Comparison of ENCODE assay signal across 8 mouse cellular contexts in genomic region chr6:38551989-38552635, GRCm38 (mm10). TPM values are rescaled to one million over a fixed set of nuclear protein-coding genes. Genes with fewer than 3 reads are reported as not detected.
A peak's percentile ranks its signal among the peaks of the same experiment; 100 is the strongest.
DNase-seq lines count a peak whose midpoint lies in the region; ATAC-seq and TF ChIP-seq lines count a peak whose summit lies in the region.

No protein-coding gene starts in this region.

- peaks cover 37% of the 10 kb centered on the region for H3K79me2 ChIP-seq in MEL (ENCODE audit: control insufficient read depth, insufficient read depth, low read length, poor library complexity)

- H3K36me3 ChIP-seq in MEL (ENCODE audit: control insufficient read depth in 1 of 2, insufficient read depth in 2 of 2, low read length in 2 of 2), result peaks cover 29 to 36% of the 10 kb centered on the region in 2 experiments
- H3K36me3 ChIP-seq in forebrain, postnatal 0 days (ENCODE audit: insufficient read depth), result no peaks in the 10 kb centered on the region
- no peaks in the 10 kb centered on the region for H3K36me3 ChIP-seq in lung, embryonic 16.5 days (ENCODE audit: control insufficient read depth, insufficient read depth, low read length)

- peak; percentile 93 for ATAC-seq in forebrain, postnatal 0 days
- peak; percentile 95 for ATAC-seq in lung, embryonic 16.5 days (ENCODE audit: low read depth)

- no peaks in the 10 kb centered on the region for H3K9me3 ChIP-seq in MEL (replicated peaks; ENCODE audit: insufficient read depth, low read length)
- no peaks in the 10 kb centered on the region for H3K9me3 ChIP-seq in forebrain, postnatal 0 days (ENCODE audit: low read length)
- H3K9me3 ChIP-seq in lung, embryonic 16.5 days (ENCODE audit: control insufficient read depth, low read length), result no peaks in the 10 kb centered on the region

- peak; percentile 100 for DNase-seq in MEL (ENCODE audit: low read depth, low spot score)
- peak; percentile 98 to 99 for DNase-seq in cerebellum, adult 2 months
- peak; percentile 98 for DNase-seq in forebrain, postnatal 0 days
- DNase-seq in heart, postnatal 4 days, result peak; percentile 99
- DNase-seq in layer of hippocampus, adult 9-10 months (ENCODE audit: low spot score), result peak; percentile 87
- peak; percentile 97 for DNase-seq in ovary, postnatal 10 days (ENCODE audit: low spot score)
- peak; percentile 96 to 98 for DNase-seq in thymus, postnatal 10 days (ENCODE audit: low spot score in 2 of 2)

- WGBS in cerebellum, adult 2 months, result under 1% methylated on average over 32 of the region's 32 CpGs
- whole genome bisulfite sequencing in forebrain, postnatal 0 days, result 1% methylated on average over 32 of the region's 32 CpGs
- WGBS in lung, embryonic 16.5 days, result under 1% methylated on average over 32 of the region's 32 CpGs

- H3K4me2 ChIP-seq in forebrain, postnatal 0 days (ENCODE audit: low read depth), result peak overlapping the region; percentile 47
- peak overlapping the region; percentile 67 for H3K4me2 ChIP-seq in lung, embryonic 16.5 days (ENCODE audit: low read depth, low read length)

- H3K27ac ChIP-seq in MEL (ENCODE audit: control insufficient read depth, low read depth, low read length), result peak overlapping the region; percentile 76
- H3K27ac ChIP-seq in cerebellum, adult 2 months (ENCODE audit: insufficient read depth, low read length), result peak overlapping the region; percentile 6; the same call in 1 of the 2 replicates
- H3K27ac ChIP-seq in forebrain, postnatal 0 days (ENCODE audit: low read depth, low read length), result peak overlapping the region; percentile 99
- peak overlapping the region; percentile 99 for H3K27ac ChIP-seq in lung, embryonic 16.5 days (ENCODE audit: low read length)

- H3K27me3 ChIP-seq in MEL (ENCODE audit: control insufficient read depth in 1 of 2, insufficient read depth in 2 of 2, low read length in 2 of 2), result no peaks in the 10 kb centered on the region
- H3K27me3 ChIP-seq in cerebellum, adult 2 months (ENCODE audit: control insufficient read depth, insufficient read depth, low read length), result no peaks in the 10 kb centered on the region
- H3K27me3 ChIP-seq in forebrain, postnatal 0 days (ENCODE audit: insufficient read depth, low read length), result no peaks in the 10 kb centered on the region
- no peaks in the 10 kb centered on the region for H3K27me3 ChIP-seq in lung, embryonic 16.5 days (ENCODE audit: control insufficient read depth, insufficient read depth, low read depth, low read length)

- peaks cover 12 to 21% of the 10 kb centered on the region in 2 experiments for H3K4me1 ChIP-seq in MEL (ENCODE audit: control insufficient read depth in 1 of 2, insufficient read depth in 2 of 2, low read length in 2 of 2)
- peaks cover 7% of the 10 kb centered on the region for H3K4me1 ChIP-seq in cerebellum, adult 2 months (ENCODE audit: control insufficient read depth, insufficient read depth, low read length)
- H3K4me1 ChIP-seq in forebrain, postnatal 0 days (ENCODE audit: insufficient read depth), result 0 out of 2 replicates have a peak, but pooled peaks cover 5% of the 10 kb centered on the region
- H3K4me1 ChIP-seq in lung, embryonic 16.5 days (replicated peaks; ENCODE audit: control insufficient read depth, insufficient read depth, low read length), result peaks cover 15% of the 10 kb centered on the region

- H3K9ac ChIP-seq in MEL (ENCODE audit: control insufficient read depth, low read depth, low read length, poor library complexity, severe bottlenecking), result peak overlapping the region; percentile 80
- peak overlapping the region; percentile 85 for H3K9ac ChIP-seq in forebrain, postnatal 0 days
- peak overlapping the region; percentile 93 for H3K9ac ChIP-seq in lung, embryonic 16.5 days (ENCODE audit: low read length)

- H3K4me3 ChIP-seq in MEL (ENCODE audit: control insufficient read depth in 1 of 2, insufficient read depth in 1 of 2, low read depth in 2 of 2, low read length in 2 of 2), result peak overlapping the region; percentile 73 to 92
- H3K4me3 ChIP-seq in cerebellum, adult 2 months (replicated peaks; ENCODE audit: insufficient read depth, low read depth, low read length), result peak overlapping the region; percentile 77
- H3K4me3 ChIP-seq in forebrain, postnatal 0 days (ENCODE audit: low read depth, low read length), result peak overlapping the region; percentile 78
- peak overlapping the region; percentile 72 for H3K4me3 ChIP-seq in lung, embryonic 16.5 days (ENCODE audit: low read length)

- TF ChIP-seq RAD21 in MEL (IDR thresholded peaks at IDR 0.05; ENCODE audit: low read depth, low read length), result no peak

- TF ChIP-seq POLR2A in MEL (IDR thresholded peaks at IDR 0.05; ENCODE audit: control insufficient read depth in 1 of 2, insufficient read depth in 1 of 2, low read depth in 1 of 2, low read length in 2 of 2, poor library complexity in 1 of 2), result peak in 1 of 2 experiments; percentile 29; a peak in 1 of 4 replicates
- TF ChIP-seq POLR2A in cerebellum, adult 2 months (IDR thresholded peaks at IDR 0.05; ENCODE audit: borderline replicate concordance, insufficient read depth, low read length), result no peak

- TF ChIP-seq EP300 in MEL (IDR thresholded peaks at IDR 0.05; ENCODE audit: low read depth in 1 of 2, low read length in 2 of 2), result no peak

- TF ChIP-seq CTCF in MEL (IDR thresholded peaks at IDR 0.05 in 2 of 3, conservative IDR thresholded peaks at IDR 0.05 in 1 of 3; ENCODE audit: control insufficient read depth in 1 of 3, insufficient read depth in 1 of 3, low read depth in 2 of 3, low read length in 3 of 3, poor library complexity in 1 of 3, severe bottlenecking in 1 of 3), result no peak
- no peak for TF ChIP-seq CTCF in cerebellum, adult 2 months (IDR thresholded peaks at IDR 0.05; ENCODE audit: borderline replicate concordance, insufficient read depth, low read depth, low read length)
- TF ChIP-seq CTCF in forebrain, postnatal 0 days (IDR thresholded peaks at IDR 0.05; ENCODE audit: low read depth), result no peak

TF ChIP-seq in MEL, 35 proteins besides CTCF, POLR2A, EP300 and RAD21 (continues in another document):
- no peak for TF ChIP-seq USF2 (IDR thresholded peaks at IDR 0.05; ENCODE audit: borderline replicate concordance in 1 of 2, insufficient read depth in 1 of 2, low read depth in 1 of 2, low read length in 2 of 2)
- TF ChIP-seq ZNF384 (IDR thresholded peaks at IDR 0.05; ENCODE audit: low read depth, low read length), result peak; percentile 91
- no peak for TF ChIP-seq BHLHE40 (IDR thresholded peaks at IDR 0.05; ENCODE audit: borderline replicate concordance, low read depth, low read length)
- no peak for TF ChIP-seq UBTF (IDR thresholded peaks at IDR 0.05; ENCODE audit: borderline replicate concordance, insufficient read depth, low read depth, low read length)
- TF ChIP-seq GABPA (IDR thresholded peaks at IDR 0.05; ENCODE audit: low read depth, low read length), result no peak
- TF ChIP-seq MAX (IDR thresholded peaks at IDR 0.05; ENCODE audit: low read length), result peak; percentile 16
- peak; percentile 58 for TF ChIP-seq NRF1 (IDR thresholded peaks at IDR 0.05; ENCODE audit: insufficient read depth, low read depth, low read length, poor library complexity, severe bottlenecking)
- peak; percentile 42 for TF ChIP-seq NELFE (IDR thresholded peaks at IDR 0.05; ENCODE audit: low read depth, low read length)
- TF ChIP-seq GATA1 (IDR thresholded peaks at IDR 0.05; ENCODE audit: low read depth, low read length), result no peak
- TF ChIP-seq SMC3 (IDR thresholded peaks at IDR 0.05; ENCODE audit: low read depth, low read length), result no peak
- TF ChIP-seq TAL1 (IDR thresholded peaks at IDR 0.05; ENCODE audit: low read length), result no peak
- TF ChIP-seq MAFK (IDR thresholded peaks at IDR 0.05; ENCODE audit: borderline replicate concordance, low read depth, low read length), result no peak
- TF ChIP-seq E2F4 (IDR thresholded peaks at IDR 0.05; ENCODE audit: borderline replicate concordance, low read depth, low read length), result peak; percentile 84; the same call in 1 of the 2 replicates
- peak; percentile 66 for TF ChIP-seq ZMIZ1 (IDR thresholded peaks at IDR 0.05; ENCODE audit: low read depth, low read length)
- TF ChIP-seq SIN3A (IDR thresholded peaks at IDR 0.05; ENCODE audit: low read length), result peak; percentile 96
- peak; percentile 90; the same call in 1 of the 2 replicates for TF ChIP-seq MXI1 (IDR thresholded peaks at IDR 0.05; ENCODE audit: low read depth, low read length)
- TF ChIP-seq ZC3H11A (IDR thresholded peaks at IDR 0.05; ENCODE audit: low read depth, low read length), result peak; percentile 26; the same call in 1 of the 2 replicates
- peak; percentile 98 for TF ChIP-seq CHD1 (IDR thresholded peaks at IDR 0.05; ENCODE audit: low read depth, low read length)
- TF ChIP-seq MEF2A (IDR thresholded peaks at IDR 0.05; ENCODE audit: extremely low read depth, insufficient replicate concordance, low read depth, low read length, poor library complexity, severe bottlenecking), result no peak
- no peak for TF ChIP-seq JUND (IDR thresholded peaks at IDR 0.05; ENCODE audit: low read depth, low read length)
- TF ChIP-seq MAZ (IDR thresholded peaks at IDR 0.05; ENCODE audit: low read depth, low read length), result peak; percentile 83; the same call in 1 of the 2 replicates
- TF ChIP-seq POLR2AphosphoS2 (IDR thresholded peaks at IDR 0.05; ENCODE audit: low read length), result no peak
- no peak for TF ChIP-seq MYB (IDR thresholded peaks at IDR 0.05; ENCODE audit: low read depth, low read length)
- no peak for TF ChIP-seq USF1 (IDR thresholded peaks at IDR 0.05; ENCODE audit: low read depth, low read length)

RNA-seq across cellular contexts. Expression of gene Luc7l2, which starts 1.0 kb away (rescaled TPM):
- 51.8 and 54.8 TPM in 2 replicates for total RNA-seq in MEL (2012; rRNA removed)
- 100 to 1,000 TPM; 118 to 129 TPM for polyA plus RNA-seq in MEL (2012; ENCODE audit: insufficient read depth in 1 of 2, insufficient read length in 2 of 2, low read depth in 1 of 2, low replicate concordance in 2 of 2, missing spikeins in 1 of 2)
- 193 and 194 TPM in 2 replicates for polyA plus RNA-seq in cerebellum, adult 2 months (2012; rRNA removed)
- 73.2 and 97.6 TPM in 2 replicates for total RNA-seq in forebrain, postnatal 0 days (2014; rRNA removed)
- polyA plus RNA-seq in forebrain, postnatal 0 days (2015; fragmentation: Nextera tagmentation; extraction: Ambion mirVana), result 12.0 and 26.1 TPM in 2 replicates
- 100 to 1,000 TPM; 145 to 147 TPM for total RNA-seq in heart, postnatal 4 days (2021)
- polyA plus RNA-seq in lung, embryonic 16.5 days (2015; fragmentation: Nextera tagmentation; extraction: Ambion mirVana), result 40.8 and 44.2 TPM in 2 replicates

RNA-seq across cellular contexts. Expression of gene Fmc1, which starts 18.8 kb away (rescaled TPM):
- 124 and 148 TPM in 2 replicates for total RNA-seq in MEL (2012; rRNA removed)
- 10 to 100 TPM in 1 of 2 experiments, not detected in 1; 86.1 TPM for polyA plus RNA-seq in MEL (2012; ENCODE audit: insufficient read depth in 1 of 2, insufficient read length in 2 of 2, low read depth in 1 of 2, low replicate concordance in 2 of 2, missing spikeins in 1 of 2)
- 205 and 213 TPM in 2 replicates for polyA plus RNA-seq in cerebellum, adult 2 months (2012; rRNA removed)
- 65.3 and 65.8 TPM in 2 replicates for total RNA-seq in forebrain, postnatal 0 days (2014; rRNA removed)
- polyA plus RNA-seq in forebrain, postnatal 0 days (2015; fragmentation: Nextera tagmentation; extraction: Ambion mirVana), result 180 and 203 TPM in 2 replicates
- total RNA-seq in heart, postnatal 4 days (2021), result 100 to 1,000 TPM; 164 to 207 TPM
- polyA plus RNA-seq in lung, embryonic 16.5 days (2015; fragmentation: Nextera tagmentation; extraction: Ambion mirVana), result 108 and 118 TPM in 2 replicates

Comparison
In these comparisons a context has a peak if more than half of its experiments do, and no peak if none do; other contexts are left out.
1. Peak in every context shown above with its lines: DNase-seq, ATAC-seq, H3K4me3 ChIP-seq and H3K27ac ChIP-seq.
2. H3K27ac ChIP-seq: peak in every context shown above with its lines; median percentile 99 in forebrain, postnatal 0 days; 99 in lung, embryonic 16.5 days; 76 in MEL; 6 in cerebellum, adult 2 months.